Mouse (Mus musculus) cerebellum, adult 2 months (tissue): Measurements from ENCODE around the gene Kti12.

ENCODE experiments used
- CTCF ChIP-seq: fragments of 200-500 bp; IDR thresholded peaks from 2 replicates; pipeline ENCODE4 v1.5.1; 2011; ENCODE audit warnings: low read depth, mild to moderate bottlenecking, control low read depth, low read length, moderate library complexity, borderline replicate concordance; ENCODE audit not compliant: insufficient read depth
- POLR2A ChIP-seq: fragments of 200-500 bp; IDR thresholded peaks from 2 replicates; pipeline ENCODE4 v1.6.1; 2011; ENCODE audit warnings: low read length, control low read depth, borderline replicate concordance; ENCODE audit not compliant: insufficient read depth

GRCm38 (mm10) chr4:108883815-108884214 lies 36.2 kb downstream of the Kti12 start:
- TF ChIP-seq CTCF (no peak), POLR2A (no peak)
